Comparison of ENCODE assay signal across 17 mouse cellular contexts in the genomic region with DNA sequence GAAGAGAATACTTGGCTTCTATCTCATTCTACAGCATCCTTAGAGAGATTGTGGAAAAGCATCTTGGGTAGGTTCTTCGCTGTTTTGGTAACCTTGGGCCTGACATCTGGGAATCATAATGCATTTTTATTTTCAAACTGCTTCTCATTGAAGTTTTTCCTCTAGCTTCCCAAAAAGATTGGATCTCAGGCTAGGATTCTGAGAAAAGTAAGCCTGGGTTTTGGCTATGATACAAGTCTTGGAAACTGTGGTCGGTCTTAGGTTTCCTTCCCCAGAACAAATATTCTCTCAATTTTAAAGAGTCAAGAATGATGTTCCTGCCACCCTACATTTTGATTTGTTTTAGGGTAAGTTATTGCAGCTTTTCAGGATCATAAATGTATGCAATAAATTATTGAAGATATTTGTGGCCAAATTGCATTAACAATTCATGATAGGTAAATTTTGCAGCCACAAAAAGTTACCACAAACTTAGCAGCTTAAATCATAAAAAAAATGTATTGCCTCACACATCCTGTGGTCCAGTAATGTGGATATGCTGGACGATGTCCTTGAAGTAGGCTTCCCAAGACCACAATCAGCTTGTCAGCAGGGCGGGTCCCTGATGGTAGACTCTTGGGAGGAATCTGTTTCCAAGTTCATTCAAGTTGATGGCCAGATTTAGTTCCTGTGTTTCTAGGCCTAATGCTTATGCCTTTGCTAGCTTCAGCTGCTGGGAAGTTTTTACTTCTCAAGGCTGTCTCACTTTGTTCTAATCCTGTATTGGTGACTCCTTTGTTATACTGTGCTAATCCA.
DNase-seq lines count a peak whose midpoint lies in the region; ATAC-seq and TF ChIP-seq lines count a peak whose summit lies in the region.
"Had no signal": no experiment of that assay in that cellular context is flagged by ENCODE, and none has a peak within 500 bp of the region (broad histone marks: within the 10 kb centered on the region; RNA-seq: fewer than 3 reads in every experiment).

No protein-coding gene starts in this region.

- H3K27ac ChIP-seq in heart, embryonic 10.5 days = no peak overlapping the region
- no peak overlapping the region for H3K27ac ChIP-seq in midbrain, postnatal 0 days (ENCODE audit: low read depth, low read length)
- H3K27ac ChIP-seq: hindbrain, embryonic 12.5 days; kidney, embryonic 15.5 days; liver, embryonic 12.5 days; macrophage had no signal

- H3K9ac ChIP-seq in midbrain, postnatal 0 days (replicated peaks; ENCODE audit: low read length, poor library complexity, severe bottlenecking) = no peak overlapping the region
- H3K9ac ChIP-seq: hindbrain, embryonic 12.5 days; kidney, embryonic 15.5 days; liver, embryonic 12.5 days; lung, embryonic 14.5 days had no signal

- no peak overlapping the region for H3K4me2 ChIP-seq in midbrain, postnatal 0 days (ENCODE audit: low read depth, low read length, poor library complexity, severe bottlenecking)
- H3K4me2 ChIP-seq: hindbrain, embryonic 12.5 days; kidney, embryonic 15.5 days; liver, embryonic 12.5 days; lung, embryonic 14.5 days; midbrain, embryonic 11.5 days had no signal

- H3K4me3 ChIP-seq in heart, embryonic 10.5 days = no peak overlapping the region
- H3K4me3 ChIP-seq in midbrain, postnatal 0 days (ENCODE audit: low read depth, low read length) = no peak overlapping the region
- H3K4me3 ChIP-seq: hindbrain, embryonic 12.5 days; kidney, embryonic 15.5 days; liver, embryonic 12.5 days had no signal

- no peaks in the 10 kb centered on the region for H3K9me3 ChIP-seq in heart, embryonic 10.5 days
- no peaks in the 10 kb centered on the region for H3K9me3 ChIP-seq in midbrain, postnatal 0 days (ENCODE audit: low read length)
- H3K9me3 ChIP-seq: hindbrain, embryonic 12.5 days; kidney, embryonic 15.5 days; liver, embryonic 12.5 days had no signal

- H3K36me3 ChIP-seq in heart, embryonic 10.5 days = no peaks in the 10 kb centered on the region
- H3K36me3 ChIP-seq in midbrain, postnatal 0 days (ENCODE audit: insufficient read depth, low read length) = no peaks in the 10 kb centered on the region
- H3K36me3 ChIP-seq: hindbrain, embryonic 12.5 days; kidney, embryonic 15.5 days; liver, embryonic 12.5 days had no signal

- ATAC-seq in midbrain, postnatal 0 days (ENCODE audit: low FRiP score) = no peak
- ATAC-seq: forebrain, embryonic 14.5 days; inflammation-experienced regulatory T-cells, adult 6 months; liver, embryonic 12.5 days had no signal

- H3K4me1 ChIP-seq in heart, embryonic 10.5 days = no peaks in the 10 kb centered on the region
- no peaks in the 10 kb centered on the region for H3K4me1 ChIP-seq in midbrain, postnatal 0 days (ENCODE audit: insufficient read depth, low read length)
- H3K4me1 ChIP-seq: hindbrain, embryonic 12.5 days; kidney, embryonic 15.5 days; liver, embryonic 12.5 days had no signal

- 83% methylated on average over 4 of the region's 4 CpGs for WGBS in heart, embryonic 10.5 days
- WGBS in midbrain, postnatal 0 days = 81% methylated on average over 4 of the region's 4 CpGs

- peak; percentile 96 for DNase-seq in heart, adult 11 months
- DNase-seq in heart, embryonic 10.5 days (ENCODE audit: low spot score) = no peak
- peak; percentile 27 for DNase-seq in testis, postnatal 14 days (ENCODE audit: low spot score)
- DNase-seq in testis, postnatal 10 days (ENCODE audit: low spot score) = no peak
- peak; percentile 57 for DNase-seq in gastrocnemius, postnatal 25 days
- DNase-seq in midbrain, postnatal 0 days (ENCODE audit: low spot score) = no peak
- no peak for DNase-seq in layer of hippocampus, postnatal 25 days (ENCODE audit: extremely low spot score in 1 of 2, low spot score in 1 of 2)
- DNase-seq: cerebellum, postnatal 10 days; left cerebral cortex, postnatal 4 days; lung, embryonic 14.5 days had no signal

- TF ChIP-seq CTCF in midbrain, postnatal 0 days (IDR thresholded peaks at IDR 0.05) = no peak

- no peaks in the 10 kb centered on the region for H3K27me3 ChIP-seq in heart, embryonic 10.5 days (ENCODE audit: insufficient read depth, poor library complexity, severe bottlenecking)
- no peaks in the 10 kb centered on the region for H3K27me3 ChIP-seq in midbrain, postnatal 0 days (ENCODE audit: insufficient read depth, low read length)
- H3K27me3 ChIP-seq: hindbrain, embryonic 12.5 days; kidney, embryonic 15.5 days; liver, embryonic 12.5 days had no signal

Comparison
In these comparisons a context has a peak if more than half of its experiments do, and no peak if none do; other contexts are left out.
1. DNase-seq: peak in heart, adult 11 months (single experiment), testis, postnatal 14 days (single experiment) and gastrocnemius, postnatal 25 days (single experiment); none in heart, embryonic 10.5 days (single experiment), testis, postnatal 10 days (single experiment), midbrain, postnatal 0 days (single experiment) and layer of hippocampus, postnatal 25 days (0 of 2).